Mouse (Mus musculus): ENCODE measurements around the gene Exd1. TPM values are rescaled to one million over a fixed set of nuclear protein-coding genes. Genes with fewer than 3 reads are reported as not detected.
A peak's percentile ranks its signal among the peaks of the same experiment; 100 is the strongest.

Exd1 gene
- polyA plus RNA-seq, 1 experiment, result 0.15 TPM

GRCm38 (mm10) chr2:119587383-119587782 lies 40.0 kb upstream of the Exd1 start:
- peak; percentile 75 for DNase-seq
- Histone ChIP-seq H3K27ac (ENCODE audit: control insufficient read depth, insufficient read depth, low read length) (no peak overlapping the region), H3K27me3 (ENCODE audit: control insufficient read depth, insufficient read depth, low read length) (no peaks in the 10 kb centered on the region), H3K36me3 (ENCODE audit: control insufficient read depth, insufficient read depth, low read length) (no peaks in the 10 kb centered on the region), H3K4me1 (replicated peaks; ENCODE audit: control insufficient read depth, insufficient read depth, low read length) (no peaks in the 10 kb centered on the region), H3K4me3 (ENCODE audit: control insufficient read depth, insufficient read depth, low read length) (no peak overlapping the region)
- peak; percentile 53; the same call in 1 of the 2 replicates for TF ChIP-seq CTCF (IDR thresholded peaks at IDR 0.05; ENCODE audit: borderline replicate concordance, control insufficient read depth, extremely low read depth, insufficient read depth, low read length, poor library complexity)
- no peak for TF ChIP-seq POLR2A (IDR thresholded peaks at IDR 0.05; ENCODE audit: control insufficient read depth, extremely low read depth, insufficient read depth, low read length, poor library complexity)
- whole genome bisulfite sequencing, result 30% methylated on average over 4 of the region's 4 CpGs

GRCm38 (mm10) chr2:119584282-119584681 lies 36.9 kb upstream of the Exd1 start:
- TF ChIP-seq POLR2A (IDR thresholded peaks at IDR 0.05; ENCODE audit: control insufficient read depth, extremely low read depth, insufficient read depth, low read length, poor library complexity) (no peak), CTCF (IDR thresholded peaks at IDR 0.05; ENCODE audit: borderline replicate concordance, control insufficient read depth, extremely low read depth, insufficient read depth, low read length, poor library complexity) (no peak)
- Histone ChIP-seq H3K27ac (ENCODE audit: control insufficient read depth, insufficient read depth, low read length) (no peak overlapping the region), H3K36me3 (ENCODE audit: control insufficient read depth, insufficient read depth, low read length) (no peaks in the 10 kb centered on the region), H3K4me1 (replicated peaks; ENCODE audit: control insufficient read depth, insufficient read depth, low read length) (no peaks in the 10 kb centered on the region), H3K4me3 (ENCODE audit: control insufficient read depth, insufficient read depth, low read length) (no peak overlapping the region), H3K27me3 (ENCODE audit: control insufficient read depth, insufficient read depth, low read length) (no peaks in the 10 kb centered on the region)
- WGBS, result 78% methylated on average over 8 of the region's 8 CpGs
- no peak for DNase-seq

- WGBS, result 99% methylated on average over 2 of the region's 2 CpGs
- H3K36me3 ChIP-seq (ENCODE audit: control insufficient read depth, insufficient read depth, low read length), result no peaks in the 10 kb centered on the region
Measured at GRCm38 (mm10) chr2:119583439-119583838, 36.0 kb upstream of the Exd1 start.

GRCm38 (mm10) chr2:119581571-119581970 lies 34.1 kb upstream of the Exd1 start:
- TF ChIP-seq POLR2A (IDR thresholded peaks at IDR 0.05; ENCODE audit: control insufficient read depth, extremely low read depth, insufficient read depth, low read length, poor library complexity) (no peak), CTCF (IDR thresholded peaks at IDR 0.05; ENCODE audit: borderline replicate concordance, control insufficient read depth, extremely low read depth, insufficient read depth, low read length, poor library complexity) (no peak)
- H3K36me3 ChIP-seq (ENCODE audit: control insufficient read depth, insufficient read depth, low read length), result no peaks in the 10 kb centered on the region
- DNase-seq, result no peak

More at GRCm38 (mm10) chr2:119583439-119583838, 36.0 kb upstream of the Exd1 start:
- Histone ChIP-seq H3K27ac (ENCODE audit: control insufficient read depth, insufficient read depth, low read length) (no peak overlapping the region), H3K27me3 (ENCODE audit: control insufficient read depth, insufficient read depth, low read length) (no peaks in the 10 kb centered on the region), H3K4me1 (replicated peaks; ENCODE audit: control insufficient read depth, insufficient read depth, low read length) (no peaks in the 10 kb centered on the region), H3K4me3 (ENCODE audit: control insufficient read depth, insufficient read depth, low read length) (no peak overlapping the region)
- DNase-seq, result no peak
- no peak for TF ChIP-seq POLR2A (IDR thresholded peaks at IDR 0.05; ENCODE audit: control insufficient read depth, extremely low read depth, insufficient read depth, low read length, poor library complexity)
- no peak for TF ChIP-seq CTCF (IDR thresholded peaks at IDR 0.05; ENCODE audit: borderline replicate concordance, control insufficient read depth, extremely low read depth, insufficient read depth, low read length, poor library complexity)

GRCm38 (mm10) chr2:119572471-119572870 lies 25.0 kb upstream of the Exd1 start:
- peaks cover 16% of the 10 kb centered on the region for H3K36me3 ChIP-seq (ENCODE audit: control insufficient read depth, insufficient read depth, low read length)
- 95% methylated on average over 1 of the region's 1 CpGs for WGBS
- no peak overlapping the region for H3K4me3 ChIP-seq (ENCODE audit: control insufficient read depth, insufficient read depth, low read length)
- H3K4me1 ChIP-seq (replicated peaks; ENCODE audit: control insufficient read depth, insufficient read depth, low read length), result no peaks in the 10 kb centered on the region
- TF ChIP-seq POLR2A (IDR thresholded peaks at IDR 0.05; ENCODE audit: control insufficient read depth, extremely low read depth, insufficient read depth, low read length, poor library complexity) (no peak), CTCF (IDR thresholded peaks at IDR 0.05; ENCODE audit: borderline replicate concordance, control insufficient read depth, extremely low read depth, insufficient read depth, low read length, poor library complexity) (no peak)
- H3K27me3 ChIP-seq (ENCODE audit: control insufficient read depth, insufficient read depth, low read length), result no peaks in the 10 kb centered on the region
- H3K27ac ChIP-seq (ENCODE audit: control insufficient read depth, insufficient read depth, low read length), result no peak overlapping the region
- no peak for DNase-seq

More at GRCm38 (mm10) chr2:119581571-119581970, 34.1 kb upstream of the Exd1 start:
- WGBS, result 99% methylated on average over 3 of the region's 3 CpGs
- H3K27me3 ChIP-seq (ENCODE audit: control insufficient read depth, insufficient read depth, low read length), result no peaks in the 10 kb centered on the region
- H3K27ac ChIP-seq (ENCODE audit: control insufficient read depth, insufficient read depth, low read length), result no peak overlapping the region
- H3K4me3 ChIP-seq (ENCODE audit: control insufficient read depth, insufficient read depth, low read length), result no peak overlapping the region
- H3K4me1 ChIP-seq (replicated peaks; ENCODE audit: control insufficient read depth, insufficient read depth, low read length), result no peaks in the 10 kb centered on the region

- WGBS, result 97% methylated on average over 7 of the region's 7 CpGs
- no peak for DNase-seq
Measured at GRCm38 (mm10) chr2:119566182-119566855, 18.9 kb upstream of the Exd1 start.

More at GRCm38 (mm10) chr2:119566182-119566855, 18.9 kb upstream of the Exd1 start:
- Histone ChIP-seq H3K27me3 (ENCODE audit: control insufficient read depth, insufficient read depth, low read length) (no peaks in the 10 kb centered on the region), H3K4me1 (replicated peaks; ENCODE audit: control insufficient read depth, insufficient read depth, low read length) (0 out of 2 replicates have a peak, but pooled peaks cover 2% of the 10 kb centered on the region), H3K36me3 (ENCODE audit: control insufficient read depth, insufficient read depth, low read length) (peaks cover 6% of the 10 kb centered on the region), H3K27ac (ENCODE audit: control insufficient read depth, insufficient read depth, low read length) (no peak overlapping the region), H3K4me3 (ENCODE audit: control insufficient read depth, insufficient read depth, low read length) (no peak overlapping the region)
- no peak for TF ChIP-seq POLR2A (IDR thresholded peaks at IDR 0.05; ENCODE audit: control insufficient read depth, extremely low read depth, insufficient read depth, low read length, poor library complexity)
- TF ChIP-seq CTCF (IDR thresholded peaks at IDR 0.05; ENCODE audit: borderline replicate concordance, control insufficient read depth, extremely low read depth, insufficient read depth, low read length, poor library complexity), result no peak

All from thymus, adult 2 months (tissue).